Mouse (Mus musculus): ENCODE results near the gene Dmrt3.

Gene Dmrt3

DNA sequence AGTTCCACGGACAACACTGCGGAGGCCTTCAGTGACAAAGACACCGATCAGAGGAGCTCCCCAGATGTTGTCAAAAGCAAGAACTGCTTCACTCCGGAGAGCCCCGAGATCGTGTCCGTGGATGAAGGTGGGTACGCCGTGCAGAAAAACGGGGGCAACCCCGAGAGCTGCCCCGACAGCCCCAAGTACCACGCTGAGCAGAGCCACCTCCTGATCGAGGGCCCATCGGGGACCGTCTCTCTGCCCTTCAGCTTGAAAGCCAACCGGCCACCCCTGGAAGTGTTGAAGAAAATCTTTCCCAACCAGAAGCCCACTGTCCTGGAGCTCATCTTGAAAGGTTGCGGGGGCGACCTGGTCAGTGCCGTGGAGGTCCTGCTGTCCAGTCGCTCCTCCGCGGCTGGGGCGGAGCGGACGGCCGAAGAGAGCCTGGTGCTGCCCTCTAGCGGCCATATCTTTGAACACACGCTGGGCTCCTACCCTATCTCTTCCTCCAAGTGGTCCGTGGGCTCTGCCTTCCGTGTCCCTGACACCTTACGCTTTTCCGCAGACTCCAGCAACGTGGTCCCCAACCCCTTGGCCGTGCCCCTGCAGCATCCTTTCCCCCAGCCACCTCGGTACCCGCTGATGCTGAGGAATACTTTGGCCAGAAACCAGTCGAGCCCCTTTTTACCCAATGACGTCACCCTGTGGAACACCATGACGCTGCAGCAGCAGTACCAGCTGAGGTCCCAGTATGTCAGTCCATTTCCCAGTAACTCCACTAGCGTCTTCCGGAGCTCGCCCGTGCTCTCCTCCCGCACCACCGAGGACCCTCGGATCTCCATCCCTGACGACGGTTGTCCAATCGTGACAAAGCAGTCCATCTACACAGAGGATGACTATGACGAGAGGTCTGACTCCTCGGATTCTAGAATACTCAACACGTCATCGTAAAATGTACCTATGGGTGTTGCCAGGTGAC lies 12.5 kb downstream of the Dmrt3 start:
- no peak for DNase-seq (ENCODE audit: low read depth, low spot score)

DNA sequence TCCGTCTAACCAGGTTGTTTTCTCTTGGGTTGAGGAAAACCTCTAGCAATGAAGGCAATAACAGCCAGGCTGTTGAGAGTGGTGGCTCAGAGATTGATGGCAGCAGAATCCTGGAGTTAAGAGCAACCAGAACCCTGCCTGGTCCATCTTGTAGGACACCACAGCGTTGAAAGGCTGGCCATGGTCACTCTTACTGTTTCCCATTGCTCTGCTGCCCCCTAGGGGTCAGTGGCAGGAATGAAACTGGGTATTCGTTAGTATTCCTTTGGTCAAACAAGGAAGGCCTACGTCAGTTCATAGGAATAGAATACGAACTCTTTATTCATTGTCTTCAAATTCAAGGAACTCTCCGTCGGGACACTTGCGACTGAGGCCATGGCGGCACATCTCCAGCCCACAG lies 18.4 kb downstream of the Dmrt3 start:
- peak; percentile 28 for DNase-seq (ENCODE audit: low read depth, low spot score)

GRCm38 (mm10) chr19:25635119-25635518 lies 25.0 kb downstream of the Dmrt3 start:
- no peak for DNase-seq (ENCODE audit: low read depth, low spot score)

DNA sequence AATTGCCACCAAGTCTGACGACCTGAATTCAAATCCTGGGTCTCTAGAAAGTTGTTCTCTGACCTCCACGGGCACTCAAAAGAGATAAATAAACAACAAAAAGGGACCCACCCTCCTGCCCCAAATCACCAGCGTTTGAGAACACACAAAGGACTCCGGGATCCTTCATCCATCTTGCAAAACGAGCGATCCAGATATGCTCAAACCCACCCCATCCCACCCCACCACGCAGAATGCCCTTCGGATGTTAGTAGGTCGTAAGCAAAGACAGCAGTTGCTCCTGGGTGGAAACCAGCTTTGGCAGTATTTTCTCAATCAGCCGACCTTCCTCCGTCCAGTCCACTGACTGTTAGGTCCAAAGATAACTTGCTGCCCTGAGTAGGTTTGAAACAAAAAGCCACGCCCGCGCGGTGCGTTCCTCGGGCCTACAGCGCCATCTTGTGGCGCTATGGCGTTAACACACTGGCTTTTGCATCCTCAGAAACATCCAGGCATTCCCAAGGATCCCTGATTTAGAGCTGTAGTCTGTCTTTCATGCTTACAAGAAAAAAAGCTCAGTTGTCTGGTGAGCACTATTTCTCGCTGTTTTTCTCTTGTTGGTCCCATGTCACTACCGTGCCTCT lies 25.6 kb downstream of the Dmrt3 start:
- DNase-seq (ENCODE audit: low read depth, low spot score): no peak

GRCm38 (mm10) chr19:25638766-25639361 lies 28.8 kb downstream of the Dmrt3 start:
- DNase-seq (ENCODE audit: low read depth, low spot score): no peak

- no peak for DNase-seq (ENCODE audit: low read depth, low spot score)
Measured at GRCm38 (mm10) chr19:25641786-25642185, 31.7 kb downstream of the Dmrt3 start.

GRCm38 (mm10) chr19:25647136-25647535 lies 37.0 kb downstream of the Dmrt3 start:
- no peak for DNase-seq (ENCODE audit: low read depth, low spot score)

DNA sequence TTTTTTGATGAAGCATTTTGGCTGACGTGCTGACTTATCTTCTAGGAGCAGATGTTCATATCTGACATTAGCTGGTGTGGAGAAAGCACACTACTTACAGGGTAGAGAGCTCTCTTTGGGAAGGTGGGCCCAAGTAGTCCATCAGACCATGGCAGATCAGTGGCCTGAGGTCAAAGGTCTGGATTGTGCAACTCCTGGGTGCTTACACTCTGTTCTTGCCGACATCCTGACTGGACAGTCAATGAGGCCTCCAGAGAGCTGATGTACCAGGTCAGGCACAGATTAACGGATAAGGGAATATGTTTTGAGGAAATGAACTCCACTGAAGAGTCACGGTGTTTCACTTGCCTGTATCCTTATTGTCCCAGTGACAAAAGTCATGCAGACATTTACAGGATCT lies 38.6 kb downstream of the Dmrt3 start:
- DNase-seq (ENCODE audit: low read depth, low spot score): no peak

DNA sequence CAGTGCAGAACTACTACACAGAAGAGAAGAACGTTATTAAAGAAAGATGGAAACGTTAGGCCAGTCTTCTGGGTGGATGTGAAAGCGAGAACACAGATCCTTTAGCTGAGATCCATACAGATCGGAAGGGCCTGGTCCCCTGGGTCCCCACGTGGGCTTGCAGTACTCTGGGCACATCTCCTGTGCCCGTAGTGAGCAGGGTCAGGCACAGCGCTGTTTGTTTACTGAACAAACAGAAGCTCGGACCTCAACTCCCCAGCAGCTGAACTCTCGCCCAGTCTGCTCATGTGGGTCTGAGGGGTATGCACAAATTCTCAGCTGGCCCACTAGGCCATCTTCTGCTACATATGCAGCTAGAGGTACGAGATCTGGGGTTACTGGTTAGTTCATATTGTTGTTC lies 40.4 kb downstream of the Dmrt3 start:
- DNase-seq (ENCODE audit: low read depth, low spot score): no peak

DNA sequence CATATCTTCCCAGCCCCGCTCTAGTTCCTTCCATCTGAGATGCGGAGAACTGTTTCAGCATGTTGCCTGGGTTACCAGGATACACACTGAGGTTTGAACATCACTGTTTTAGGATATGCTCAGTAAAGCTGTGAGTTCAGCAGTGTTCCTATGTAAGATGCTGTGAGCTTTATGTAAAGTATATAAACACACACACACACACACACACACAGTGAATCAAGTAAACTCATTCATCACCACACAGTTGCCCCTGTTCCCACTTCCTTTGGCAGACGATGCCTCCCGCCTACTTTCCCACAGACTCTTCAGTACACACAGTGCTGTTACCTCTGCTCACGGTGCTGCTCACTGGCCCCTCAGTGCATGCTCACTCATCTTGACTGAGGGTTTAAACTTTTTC lies 42.5 kb downstream of the Dmrt3 start:
- peak; percentile 19 for DNase-seq (ENCODE audit: low read depth, low spot score)

DNA sequence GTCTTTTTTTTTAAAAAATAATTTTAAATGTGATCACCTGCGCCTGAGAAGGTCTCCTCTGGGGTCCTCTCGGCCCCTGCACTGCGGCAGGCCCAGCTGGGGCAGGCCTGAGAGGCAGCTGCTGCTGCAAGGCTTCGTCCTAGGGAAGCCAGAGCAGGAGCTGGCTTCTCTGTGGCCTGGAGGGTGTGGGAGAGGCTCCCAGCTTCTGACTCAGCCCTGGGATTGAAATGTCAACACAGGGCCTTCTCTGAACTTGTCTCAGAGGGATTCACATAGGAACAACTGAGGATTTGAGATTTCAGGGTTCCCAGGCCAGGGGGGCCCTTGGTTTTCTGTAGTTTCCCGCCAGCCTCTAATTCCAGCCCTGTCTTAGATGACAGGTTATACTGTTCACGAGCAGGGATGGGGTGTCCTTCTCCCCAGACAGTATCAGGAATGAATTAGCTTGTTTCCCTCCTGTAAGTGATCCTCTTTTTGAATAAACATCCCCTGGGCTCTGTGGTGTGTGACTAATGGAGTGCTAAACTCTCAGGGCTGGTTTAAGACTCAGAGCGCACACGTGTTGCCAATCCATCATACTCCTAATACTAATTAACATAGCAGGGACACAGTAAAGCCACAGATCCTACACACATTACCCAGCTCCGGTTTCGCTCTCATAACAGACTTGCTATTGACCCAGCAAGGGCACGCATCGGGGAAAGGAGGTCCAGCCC lies 44.1 kb downstream of the Dmrt3 start:
- DNase-seq (ENCODE audit: low read depth, low spot score): no peak

GRCm38 (mm10) chr19:25665486-25666339 lies 55.6 kb downstream of the Dmrt3 start:
- no peak for DNase-seq (ENCODE audit: low read depth, low spot score)

- no peak for DNase-seq (ENCODE audit: low read depth, low spot score)
Measured at GRCm38 (mm10) chr19:25667836-25668235, 57.7 kb downstream of the Dmrt3 start.

DNA sequence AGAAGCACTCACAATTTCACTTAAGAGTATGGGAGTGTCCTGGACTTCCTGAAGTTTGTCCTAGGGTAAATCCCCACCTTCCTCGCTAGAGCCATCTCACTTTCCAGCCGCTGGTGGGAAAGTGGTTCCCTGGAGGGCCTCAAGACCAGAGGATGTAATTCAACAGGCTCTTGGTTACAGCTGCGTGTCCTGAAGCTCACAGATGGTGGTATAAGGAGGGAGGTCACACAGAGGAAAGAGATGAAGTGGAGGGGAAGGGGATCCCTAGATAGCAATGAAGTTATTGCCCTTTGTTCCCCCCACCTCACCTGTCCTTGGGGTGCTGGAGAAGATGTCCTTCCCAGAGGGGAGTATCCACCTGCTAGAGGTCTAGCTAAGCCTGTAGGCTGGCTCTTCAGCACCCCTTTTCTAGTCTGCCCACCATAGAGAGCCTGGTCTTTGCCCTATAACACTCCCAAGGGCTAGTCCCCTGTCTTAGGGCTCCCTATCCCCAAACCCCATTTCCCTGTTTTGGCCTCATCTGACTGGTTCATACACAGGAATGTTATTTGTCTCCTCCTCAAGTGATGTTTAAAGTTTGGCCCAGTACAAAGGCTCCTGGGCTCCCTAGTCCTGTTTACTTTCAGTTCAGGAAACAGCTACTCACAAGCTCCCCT lies 59.6 kb downstream of the Dmrt3 start:
- no peak for DNase-seq (ENCODE audit: low read depth, low spot score)

DNA sequence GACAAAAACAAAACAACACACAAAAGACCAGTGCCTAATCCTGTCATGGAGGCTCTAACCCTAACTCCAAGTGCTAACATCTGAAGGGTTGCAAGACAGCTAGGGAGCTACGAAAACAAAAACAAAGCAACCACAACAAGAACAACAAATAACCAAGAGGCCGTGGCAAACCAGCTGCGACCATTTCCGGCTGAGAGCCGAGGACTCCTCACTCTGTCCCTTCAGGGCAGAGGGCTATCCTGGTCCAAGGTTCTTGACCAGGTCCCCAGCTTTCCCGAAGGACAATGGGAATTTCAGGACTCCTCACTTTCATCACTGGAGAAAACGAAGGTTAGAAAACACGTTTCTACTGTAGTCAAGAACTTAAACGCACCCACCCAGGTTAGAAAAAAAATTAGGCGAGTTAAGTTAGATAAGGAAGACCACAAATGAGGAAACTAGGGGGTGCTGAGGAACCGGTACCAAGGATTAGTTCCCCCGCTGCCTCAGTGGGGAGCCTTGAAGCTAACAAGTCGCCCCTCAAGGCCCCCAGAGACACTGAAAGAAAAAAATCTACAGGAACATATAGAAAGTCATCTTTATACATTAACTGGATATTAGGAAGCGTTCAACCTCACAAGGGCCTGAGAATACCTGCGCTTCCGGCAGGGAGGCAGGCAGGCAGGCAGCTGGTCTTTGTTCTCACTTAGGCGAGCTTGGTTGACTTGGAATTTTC lies 60.6 kb downstream of the Dmrt3 start:
- no peak for DNase-seq (ENCODE audit: low read depth, low spot score)

DNA sequence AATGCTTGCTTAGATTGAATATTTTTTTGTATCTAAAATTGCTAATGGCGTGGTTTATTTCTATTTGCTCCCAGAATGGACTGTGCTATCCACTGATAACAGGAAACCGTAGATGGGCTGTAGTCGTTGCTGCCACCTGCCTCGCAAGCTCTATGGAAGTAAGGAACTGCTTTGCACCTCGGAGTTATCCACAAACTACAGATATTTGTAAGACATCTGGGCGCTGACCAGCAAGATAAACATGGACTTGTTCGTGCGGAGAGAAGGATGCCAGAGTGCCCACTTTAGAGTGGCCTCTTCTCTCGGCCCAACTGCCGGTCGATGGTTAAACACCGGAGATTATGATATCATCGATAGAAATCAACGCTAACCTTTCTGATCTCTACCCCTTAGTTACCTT lies 61.6 kb downstream of the Dmrt3 start:
- no peak for DNase-seq (ENCODE audit: low read depth, low spot score)

DNA sequence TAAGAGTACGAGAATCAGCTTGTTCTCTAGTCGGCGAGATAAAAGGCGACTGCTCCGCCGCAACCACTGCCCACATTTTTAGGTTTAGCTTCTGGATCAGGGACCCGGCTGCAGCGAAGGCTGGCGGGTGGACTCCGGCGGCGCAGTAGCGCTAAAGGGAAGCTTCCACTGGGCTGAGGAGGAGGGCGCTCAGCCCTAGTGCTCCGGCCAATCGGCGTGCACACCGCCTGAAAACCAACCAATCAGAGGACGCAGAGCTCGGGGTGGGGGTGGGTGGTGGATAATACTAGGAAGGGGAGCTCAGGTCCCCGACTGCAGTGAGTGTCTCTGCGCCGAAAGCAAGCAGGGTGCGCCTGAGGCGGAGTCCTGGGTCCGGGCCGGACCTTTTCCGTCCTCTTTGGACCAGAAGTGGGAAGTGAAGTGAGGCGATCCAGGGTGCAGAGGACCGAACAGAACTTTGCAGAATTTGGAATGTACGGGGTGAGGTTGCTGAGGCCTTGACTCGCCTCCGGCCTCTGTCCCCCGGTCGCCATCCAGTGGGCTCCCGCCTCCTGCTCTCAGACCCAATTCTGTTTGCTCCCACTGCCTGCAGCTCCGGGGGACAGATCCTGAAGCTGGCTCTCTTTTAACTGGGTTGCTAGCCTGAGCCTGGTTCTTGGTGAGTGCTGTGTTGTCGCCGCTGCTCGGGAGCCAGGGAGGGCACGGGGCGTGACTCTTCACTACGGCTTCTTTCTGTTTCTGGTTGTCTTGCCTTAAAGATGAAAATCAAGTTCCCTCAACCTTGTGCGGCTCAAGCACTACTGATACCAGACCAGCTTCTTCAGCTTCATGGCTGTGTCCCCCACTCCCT lies 62.2 kb downstream of the Dmrt3 start, which contains the start of gene Dmrt2:
Dmrt2 (plus strand) TSS at position 311 of the 850 bp plus-strand sequence.
- DNase-seq (ENCODE audit: low read depth, low spot score): no peak

Measured in telencephalon, adult 2 months (tissue).